Mouse (Mus musculus): ENCODE results near the gene Mob4.

DNA sequence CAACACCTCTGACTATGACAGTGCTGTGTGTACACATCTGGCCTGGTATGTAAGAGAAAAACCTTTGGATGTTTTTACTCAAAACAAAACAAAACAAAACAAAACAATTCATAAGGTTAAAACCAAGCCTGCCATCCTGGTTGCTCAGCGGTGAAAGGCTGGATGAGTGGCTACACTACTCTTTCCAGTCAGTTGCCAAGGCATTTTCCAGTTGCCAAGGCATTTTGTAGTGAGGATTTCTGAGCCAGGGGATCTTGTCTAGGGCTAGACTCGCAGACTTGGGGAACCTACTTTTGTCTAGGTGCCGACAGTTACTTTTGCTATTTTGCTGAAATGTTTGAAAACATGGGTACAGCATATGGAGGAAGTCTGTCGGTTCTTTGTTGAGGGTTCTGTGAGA is 64.0 kb downstream of the Mob4 start:
- TF ChIP-seq CTCF (IDR thresholded peaks at IDR 0.05; ENCODE audit: control insufficient read depth, insufficient read depth, insufficient read length), result no peak
- TF ChIP-seq USF1 (IDR thresholded peaks at IDR 0.05; ENCODE audit: low read depth), result no peak
